Mouse (Mus musculus) hindbrain, embryonic 10.5 days (tissue): ENCODE results near the gene Plod3. TPM values are rescaled to one million over a fixed set of nuclear protein-coding genes. Genes with fewer than 3 reads are reported as not detected.
A peak's percentile ranks its signal among the peaks of the same experiment; 100 is the strongest.

Experiments
- DNase-seq: peaks from one replicate; pipeline ENCODE4 v3.0.0-alpha.2; 2017; ENCODE audit warnings: low spot score
- H3K27ac ChIP-seq: fragments of 300-500 bp; sonication (generic); 2 replicates; pipeline ENCODE4 v1.5.1; 2016; ENCODE audit warnings: mild to moderate bottlenecking, moderate library complexity
- H3K27me3 ChIP-seq: fragments of 300-500 bp; sonication (generic); 2 replicates; pipeline ENCODE4 v1.6.1; 2016; ENCODE audit warnings: mild to moderate bottlenecking; ENCODE audit not compliant: poor library complexity, insufficient read depth, severe bottlenecking
- H3K36me3 ChIP-seq: fragments of 300-500 bp; sonication (generic); 2 replicates; pipeline ENCODE4 v1.6.1; 2016; ENCODE audit warnings: mild to moderate bottlenecking, moderate library complexity
- H3K4me1 ChIP-seq: fragments of 300-500 bp; sonication (generic); replicated peaks from 2 replicates; pipeline ENCODE4 v1.6.1; 2016; ENCODE audit warnings: mild to moderate bottlenecking
- H3K4me3 ChIP-seq: fragments of 300-500 bp; sonication (generic); 2 replicates; pipeline ENCODE4 v1.5.1; 2016; ENCODE audit warnings: mild to moderate bottlenecking, moderate library complexity
- H3K9me3 ChIP-seq: fragments of 300-500 bp; sonication (generic); 2 replicates; pipeline ENCODE4 v1.6.1; 2016; ENCODE audit warnings: mild to moderate bottlenecking, moderate library complexity
- WGBS: fragments of 180-500 bp; shearing (Covaris S2); methylation state at CpG from one replicate; pipeline ENCODE4 v1.1.7; 2016; 5-methylcytosine and 5-hydroxymethylcytosine counted together
- microRNA counts: library from miRNA; unstranded; fragments of <30 nt; microRNA quantifications from one replicate; lab custom pipeline; 2017
- polyA plus RNA-seq: library from polyadenylated mRNA; unstranded; fragments of >200 nt; fragmentation: Nextera tagmentation; extraction: Ambion mirVana; gene quantifications from 2 replicates; pipeline ENCODE4 v1.2.1, GENCODE M21; 2016

Gene Plod3
- polyA plus RNA-seq, 1 experiment from 2014 or later = 40.6 TPM

- peaks cover 88% of the 10 kb centered on the region for H3K27me3 ChIP-seq
- peaks cover 50% of the 10 kb centered on the region for H3K4me1 ChIP-seq
- WGBS = under 1% methylated on average over 78 of the region's 78 CpGs
- DNase-seq = peak; percentile 18
- peak overlapping the region; percentile 57 for H3K4me3 ChIP-seq
- no peaks in the 10 kb centered on the region for H3K9me3 ChIP-seq
- H3K36me3 ChIP-seq = peaks cover 15% of the 10 kb centered on the region
- peak overlapping the region; percentile 46; the same call in 1 of the 2 replicates for H3K27ac ChIP-seq
Observed at GRCm38 (mm10) chr5:137031076-137032032, 44.5 kb downstream of the Plod3 start.

- peak; percentile 50 for DNase-seq
- H3K4me3 ChIP-seq = peak overlapping the region; percentile 57
- no peaks in the 10 kb centered on the region for H3K9me3 ChIP-seq
- H3K27me3 ChIP-seq = peaks cover 81% of the 10 kb centered on the region
- peaks cover 50% of the 10 kb centered on the region for H3K4me1 ChIP-seq
- peak overlapping the region; percentile 46; the same call in 1 of the 2 replicates for H3K27ac ChIP-seq
- under 1% methylated on average over 33 of the region's 33 CpGs for WGBS
- peaks cover 21% of the 10 kb centered on the region for H3K36me3 ChIP-seq
Observed at GRCm38 (mm10) chr5:137032033-137032421, 45.2 kb downstream of the Plod3 start.

GRCm38 (mm10) chr5:137032641-137033074, 45.8 kb downstream of the Plod3 start:
- Histone ChIP-seq H3K27ac (peak overlapping the region; percentile 46; the same call in 1 of the 2 replicates), H3K36me3 (peaks cover 28% of the 10 kb centered on the region), H3K4me3 (peak overlapping the region; percentile 57), H3K9me3 (no peaks in the 10 kb centered on the region), H3K4me1 (peaks cover 50% of the 10 kb centered on the region), H3K27me3 (peaks cover 75% of the 10 kb centered on the region)
- WGBS = under 1% methylated on average over 46 of the region's 49 CpGs
- DNase-seq = peak; percentile 92

GRCm38 (mm10) chr5:137036211-137036610, 49.4 kb downstream of the Plod3 start:
- Histone ChIP-seq H3K36me3 (peaks cover 62% of the 10 kb centered on the region), H3K27me3 (peaks cover 39% of the 10 kb centered on the region), H3K27ac (no peak overlapping the region), H3K4me3 (no peak overlapping the region), H3K4me1 (peaks cover 21% of the 10 kb centered on the region), H3K9me3 (no peaks in the 10 kb centered on the region)
- 87% methylated on average over 13 of the region's 13 CpGs for WGBS
- DNase-seq = no peak

GRCm38 (mm10) chr5:137039453-137039852, 52.6 kb downstream of the Plod3 start:
- no peak for DNase-seq
- peaks cover 12% of the 10 kb centered on the region for H3K27me3 ChIP-seq
- peaks cover 79% of the 10 kb centered on the region for H3K36me3 ChIP-seq
- WGBS = 95% methylated on average over 10 of the region's 10 CpGs
- H3K9me3 ChIP-seq = no peaks in the 10 kb centered on the region
- H3K27ac ChIP-seq = no peak overlapping the region
- no peak overlapping the region for H3K4me3 ChIP-seq
- peaks cover under 1% of the 10 kb centered on the region; the same call in 1 of the 2 replicates for H3K4me1 ChIP-seq

- Histone ChIP-seq H3K9me3 (no peaks in the 10 kb centered on the region), H3K36me3 (peaks cover 63% of the 10 kb centered on the region), H3K27ac (no peak overlapping the region), H3K4me1 (peaks cover 20% of the 10 kb centered on the region), H3K27me3 (no peaks in the 10 kb centered on the region), H3K4me3 (no peak overlapping the region)
- no peak for DNase-seq
- WGBS = 89% methylated on average over 10 of the region's 10 CpGs
Observed at GRCm38 (mm10) chr5:137041442-137041841, 54.6 kb downstream of the Plod3 start.

- no peak for DNase-seq
- H3K27me3 ChIP-seq = no peaks in the 10 kb centered on the region
- H3K4me1 ChIP-seq = peaks cover 22% of the 10 kb centered on the region
- no peaks in the 10 kb centered on the region for H3K9me3 ChIP-seq
- 95% methylated on average over 7 of the region's 7 CpGs for WGBS
- peaks cover 38% of the 10 kb centered on the region for H3K36me3 ChIP-seq
- no peak overlapping the region for H3K27ac ChIP-seq
- no peak overlapping the region for H3K4me3 ChIP-seq
Observed at GRCm38 (mm10) chr5:137043997-137044396, 57.2 kb downstream of the Plod3 start.

GRCm38 (mm10) chr5:137045402-137046323, 58.8 kb downstream of the Plod3 start, which contains the start of gene Ap1s1:
TSS of gene Ap1s1 (minus strand) at chr5:137046135.
- H3K4me3 ChIP-seq = peak within 1 kb of the TSS; percentile 83
- H3K36me3 ChIP-seq = peaks cover 21% of the 10 kb centered on the region
- WGBS = under 1% methylated on average over 48 of the region's 48 CpGs
- H3K9me3 ChIP-seq = no peaks in the 10 kb centered on the region
- H3K4me1 ChIP-seq = peaks cover 22% of the 10 kb centered on the region
- no peaks in the 10 kb centered on the region for H3K27me3 ChIP-seq
- peak; percentile 100 for DNase-seq
- H3K27ac ChIP-seq = peak within 1 kb of the TSS; percentile 94

MicroRNAs within 50 kb of the gene (microRNA counts, 519-probe panel; counts per million panel counts)
- 1,255 counts per million, percentile 77 among the panel's probes with 10 or more counts for microRNA mmu-miR-702 (lab: Ali Mortazavi, UCI)

Other genes with a start within 250 kb of the Plod3 start
- 72.0 and 73.0 TPM in 2 replicates for gene Col26a1, start 103.8 kb upstream of the Plod3 start, polyA plus RNA-seq
- 106 and 124 TPM in 2 replicates for gene Ift22, start 78.9 kb upstream of the Plod3 start, polyA plus RNA-seq
- gene Fis1, start 33.7 kb upstream of the Plod3 start, polyA plus RNA-seq = 294 and 365 TPM in 2 replicates
- gene Cldn15, start 20.4 kb upstream of the Plod3 start, polyA plus RNA-seq = 0.09 and 0.38 TPM in 2 replicates
- 108 and 113 TPM in 2 replicates for gene Znhit1, start 1.0 kb downstream of the Plod3 start, polyA plus RNA-seq
- 0.82 and 0.94 TPM in 2 replicates for gene Vgf, start 39.4 kb downstream of the Plod3 start, polyA plus RNA-seq
- gene Ap1s1, start 59.1 kb downstream of the Plod3 start, polyA plus RNA-seq = 200 and 232 TPM in 2 replicates
- gene Serpine1, start 85.2 kb downstream of the Plod3 start, polyA plus RNA-seq = not detected in 2 replicates
- 5.2 and 5.4 TPM in 2 replicates for gene Trim56, start 129.2 kb downstream of the Plod3 start, polyA plus RNA-seq
- not detected in 2 replicates for gene Muc3, start 162.3 kb downstream of the Plod3 start, polyA plus RNA-seq
- 0.13 TPM in 1 of 2 replicates, not detected in the other for gene Muc3a, start 225.4 kb downstream of the Plod3 start, polyA plus RNA-seq